Mouse (Mus musculus) adrenal gland, adult 10 weeks (tissue): Measurements from ENCODE around the gene Yipf7. TPM values are rescaled to one million over a fixed set of nuclear protein-coding genes. Genes with fewer than 3 reads are reported as not detected.

ENCODE experiments used
- polyA plus RNA-seq: library from polyadenylated mRNA; stranded (reverse); fragments of 350-450 nt; fragmentation: Illumina TruSeq; extraction: RNeasy Lipid Tissue Mini Kit (QIAGEN cat#74804); gene quantifications from one replicate; pipeline ENCODE4 v1.2.3, GENCODE M21; 2014; ENCODE audit warnings: low read depth, low replicate concordance

The Yipf7 gene
- 2.2 TPM for polyA plus RNA-seq

GRCm38 (mm10) chr5:69542489-69542888 lies at the start of gene Yipf7:
Yipf7 (minus strand) TSS chr5:69542648.

GRCm38 (mm10) chr5:69591640-69592461 lies 49.4 kb upstream of the Yipf7 start, which contains the start of gene Gnpda2:
Gnpda2 (minus strand) TSS chr5:69592340.

GRCm38 (mm10) chr5:69556628-69557403 lies 14.4 kb upstream of the Yipf7 start, which contains the start of gene Guf1:
Guf1 (plus strand) TSS chr5:69556923.

Other genes with a start within 250 kb of the Yipf7 start
- 0.58 TPM for gene Kctd8, start 201.0 kb downstream of the Yipf7 start, polyA plus RNA-seq
- 76.0 TPM for gene Guf1, start 14.3 kb upstream of the Yipf7 start, polyA plus RNA-seq
- gene Gnpda2, start 49.7 kb upstream of the Yipf7 start, polyA plus RNA-seq = 132 TPM